Mouse (Mus musculus) forebrain, embryonic 10.5 days (tissue): ENCODE data around the gene Gm3543. TPM values are rescaled to one million over a fixed set of nuclear protein-coding genes. Genes with fewer than 3 reads are reported as not detected.
"Not testable (repeated sequence)": the region's sequence is repeated elsewhere in the genome, so short reads cannot be mapped to it uniquely, and the experiment has no call there.

Experiments
- DNase-seq: peaks from one replicate; pipeline ENCODE4 v3.0.0-alpha.2; 2017; ENCODE audit warnings: low spot score; ENCODE audit errors: extremely low spot score
- H3K27ac ChIP-seq: fragments of 300-500 bp; sonication (generic); 2 replicates; pipeline ENCODE4 v1.5.1; 2016; ENCODE audit warnings: mild to moderate bottlenecking
- H3K27me3 ChIP-seq: fragments of 300-500 bp; sonication (generic); 2 replicates; pipeline ENCODE4 v1.6.1; 2016; ENCODE audit warnings: mild to moderate bottlenecking; ENCODE audit not compliant: poor library complexity, severe bottlenecking
- H3K36me3 ChIP-seq: fragments of 300-500 bp; sonication (generic); replicated peaks from 2 replicates; pipeline ENCODE4 v1.6.1; 2016; ENCODE audit warnings: mild to moderate bottlenecking, moderate library complexity
- H3K4me1 ChIP-seq: fragments of 300-500 bp; sonication (generic); 2 replicates; pipeline ENCODE4 v1.6.1; 2016
- H3K4me3 ChIP-seq: fragments of 300-500 bp; sonication (generic); 2 replicates; pipeline ENCODE4 v1.5.1; 2016; ENCODE audit warnings: mild to moderate bottlenecking, moderate library complexity
- H3K9me3 ChIP-seq: fragments of 300-500 bp; sonication (generic); 2 replicates; pipeline ENCODE4 v1.6.1; 2016; ENCODE audit warnings: mild to moderate bottlenecking, moderate library complexity
- WGBS: fragments of 180-500 bp; shearing (Covaris S2); methylation state at CpG from one replicate; pipeline ENCODE4 v1.1.7; 2016; 5-methylcytosine and 5-hydroxymethylcytosine counted together
- polyA plus RNA-seq: library from polyadenylated mRNA; unstranded; fragments of >200 nt; fragmentation: Nextera tagmentation; extraction: Ambion mirVana; gene quantifications from 2 replicates; pipeline ENCODE4 v1.2.1, GENCODE M21; 2016

Gene Gm3543
- not detected in 2 replicates for polyA plus RNA-seq

GRCm38 (mm10) chr14:41983225-41983624, at the start of gene Gm3543:
Gene Gm3543, minus strand, starts transcription at chr14:41983325.
- H3K4me3 ChIP-seq, H3K27me3 ChIP-seq, H3K27ac ChIP-seq: not testable (repeated sequence)

GRCm38 (mm10) chr14:41968596-41968995, 14.5 kb downstream of the Gm3543 start:
- WGBS: 79% methylated on average over 3 of the region's 3 CpGs
- not testable (repeated sequence) for H3K27ac ChIP-seq, DNase-seq, H3K36me3 ChIP-seq, H3K27me3 ChIP-seq, H3K4me1 ChIP-seq, H3K4me3 ChIP-seq
- peaks cover 20% of the 10 kb centered on the region for H3K9me3 ChIP-seq

More at GRCm38 (mm10) chr14:41983225-41983624, at the start of gene Gm3543:
- not testable (repeated sequence) for H3K9me3 ChIP-seq, DNase-seq, H3K36me3 ChIP-seq, H3K4me1 ChIP-seq
- WGBS: 100% methylated on average over 1 of the region's 1 CpGs

GRCm38 (mm10) chr14:41967827-41968226, 15.3 kb downstream of the Gm3543 start, which contains the start of gene Gm6401:
Gene Gm6401, minus strand, starts transcription at chr14:41967927.
- WGBS: 81% methylated on average over 1 of the region's 1 CpGs
- H3K27me3 ChIP-seq, H3K36me3 ChIP-seq, H3K4me3 ChIP-seq, H3K27ac ChIP-seq, DNase-seq, H3K4me1 ChIP-seq: not testable (repeated sequence)
- H3K9me3 ChIP-seq: peaks cover 20% of the 10 kb centered on the region

GRCm38 (mm10) chr14:41964095-41964494, 19.0 kb downstream of the Gm3543 start:
- not testable (repeated sequence) for DNase-seq

GRCm38 (mm10) chr14:41943695-41944094, 39.4 kb downstream of the Gm3543 start, which contains the start of gene 1700024B05Rik:
Gene 1700024B05Rik, plus strand, starts transcription at chr14:41943995.
- H3K4me1 ChIP-seq, H3K9me3 ChIP-seq, H3K4me3 ChIP-seq, H3K36me3 ChIP-seq, H3K27me3 ChIP-seq, H3K27ac ChIP-seq, DNase-seq: not testable (repeated sequence)
- WGBS: 100% methylated on average over 1 of the region's 2 CpGs

More at GRCm38 (mm10) chr14:41964095-41964494, 19.0 kb downstream of the Gm3543 start:
- peaks cover 20% of the 10 kb centered on the region for H3K9me3 ChIP-seq
- H3K4me3 ChIP-seq, H3K4me1 ChIP-seq, H3K36me3 ChIP-seq, H3K27ac ChIP-seq, H3K27me3 ChIP-seq: not testable (repeated sequence)
- 76% methylated on average over 4 of the region's 4 CpGs for WGBS

Other genes starting within 250 kb of the Gm3543 start
- gene Gm7929, start 232.7 kb downstream of the Gm3543 start, polyA plus RNA-seq: not detected in 2 replicates
- gene Gm47189, start 210.9 kb downstream of the Gm3543 start, polyA plus RNA-seq: not detected in 2 replicates
- gene Gm7980, start 76.0 kb downstream of the Gm3543 start, polyA plus RNA-seq: not detected in 2 replicates
- gene 1700049E17Rik1, start 58.4 kb downstream of the Gm3543 start, polyA plus RNA-seq: not detected in 2 replicates
- gene 1700024B05Rik, start 39.3 kb downstream of the Gm3543 start, polyA plus RNA-seq: not detected in 2 replicates
- not detected in 2 replicates for gene Gm6401, start 15.4 kb downstream of the Gm3543 start, polyA plus RNA-seq
- not detected in 2 replicates for gene Gm7951, start 134.0 kb upstream of the Gm3543 start, polyA plus RNA-seq
- gene Gm17027, start 179.3 kb upstream of the Gm3543 start, polyA plus RNA-seq: not detected in 2 replicates
- gene Gm3573, start 207.5 kb upstream of the Gm3543 start, polyA plus RNA-seq: not detected in 2 replicates